Mouse (Mus musculus) splenic B cell, adult 2 months (primary cell): ENCODE results near the gene Rps9.
A peak's percentile ranks its signal among the peaks of the same experiment; 100 is the strongest.
"Not testable (repeated sequence)": the region's sequence is repeated elsewhere in the genome, so short reads cannot be mapped to it uniquely, and the experiment has no call there.

Experiments used
- DNase-seq: peaks from one replicate; pipeline ENCODE4 v3.0.0-alpha.2; 2011; ENCODE audit warnings: low read depth, low spot score
- H3K27me3 ChIP-seq: 2 replicates; pipeline ENCODE4 v1.6.1; 2012; ENCODE audit warnings: mild to moderate bottlenecking, low read length, moderate library complexity, mixed read lengths; ENCODE audit not compliant: control insufficient read depth, poor library complexity, insufficient read depth, severe bottlenecking
- H3K36me3 ChIP-seq: 2 replicates; pipeline ENCODE4 v1.6.1; 2012; ENCODE audit warnings: mild to moderate bottlenecking, low read length, moderate library complexity, mixed read lengths; ENCODE audit not compliant: control insufficient read depth, poor library complexity, insufficient read depth, severe bottlenecking

The Rps9 gene

GRCm38 (mm10) chr7:3691919-3692318, 11.9 kb upstream of the Rps9 start:
- Histone ChIP-seq H3K27me3 (no peaks in the 10 kb centered on the region), H3K36me3 (peaks cover 5% of the 10 kb centered on the region)
- DNase-seq = no peak

- H3K27me3 ChIP-seq = no peaks in the 10 kb centered on the region
- peaks cover 4% of the 10 kb centered on the region for H3K36me3 ChIP-seq
- no peak for DNase-seq
Observed at GRCm38 (mm10) chr7:3692382-3692986, 11.3 kb upstream of the Rps9 start, which contains the start of gene Tsen34. Gene Tsen34 (plus strand): TSS chr7:3692863.

DNA sequence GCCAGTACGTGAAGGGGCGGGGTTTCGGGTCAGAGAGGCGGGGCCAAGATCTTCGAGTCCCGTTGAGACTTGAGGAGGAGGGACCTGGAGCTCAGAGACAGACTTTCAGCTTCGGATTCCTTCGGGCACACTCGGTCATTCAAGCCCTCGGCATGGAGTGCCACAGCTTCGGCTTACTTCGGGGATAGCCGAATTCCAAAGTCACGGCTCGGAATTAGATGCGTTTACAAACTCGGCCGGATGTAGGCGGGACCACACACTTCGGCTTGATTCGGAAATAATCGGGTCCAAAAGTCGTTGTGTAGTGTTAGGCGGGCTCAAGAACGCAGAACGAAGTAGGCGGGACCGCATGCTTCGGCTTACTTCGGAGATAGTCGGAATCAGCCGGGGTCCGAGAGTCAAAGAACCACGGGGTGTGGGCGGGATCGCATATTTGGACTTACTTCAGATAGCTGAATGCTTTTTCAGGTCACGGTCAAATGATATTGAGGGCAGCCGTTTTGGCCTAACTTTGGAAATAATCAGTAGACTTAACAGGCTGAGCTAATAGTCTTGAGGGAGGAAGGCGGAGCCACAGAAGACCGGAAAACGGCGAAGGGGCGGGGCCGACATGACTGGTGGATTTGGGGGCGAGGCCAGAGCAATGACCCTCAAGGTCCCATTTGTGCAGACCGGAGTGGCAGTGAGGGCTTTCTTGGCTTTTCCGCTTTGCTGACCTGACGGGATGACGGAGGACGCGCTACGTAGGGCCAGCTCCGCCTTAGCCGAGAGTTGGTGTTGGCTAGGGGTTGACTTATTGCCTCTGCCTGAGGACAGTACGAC, 10.6 kb upstream of the Rps9 start, which contains the start of gene Mboat7:
Gene Mboat7, minus strand, starts transcription at position 537 of the 822 bp plus-strand sequence.
- no peaks in the 10 kb centered on the region for H3K27me3 ChIP-seq
- DNase-seq = peak; percentile 97

GRCm38 (mm10) chr7:3693809-3694075, 10.1 kb upstream of the Rps9 start:
- Histone ChIP-seq H3K36me3 (peaks cover 7% of the 10 kb centered on the region), H3K27me3 (no peaks in the 10 kb centered on the region)
- DNase-seq = no peak

More for the DNA sequence above, 10.6 kb upstream of the Rps9 start, which contains the start of gene Mboat7:
- H3K36me3 ChIP-seq = peaks cover 4% of the 10 kb centered on the region

GRCm38 (mm10) chr7:3694076-3694948, 9.5 kb upstream of the Rps9 start:
- peaks cover 7% of the 10 kb centered on the region for H3K36me3 ChIP-seq
- no peaks in the 10 kb centered on the region for H3K27me3 ChIP-seq
- DNase-seq = peak; percentile 89

DNA sequence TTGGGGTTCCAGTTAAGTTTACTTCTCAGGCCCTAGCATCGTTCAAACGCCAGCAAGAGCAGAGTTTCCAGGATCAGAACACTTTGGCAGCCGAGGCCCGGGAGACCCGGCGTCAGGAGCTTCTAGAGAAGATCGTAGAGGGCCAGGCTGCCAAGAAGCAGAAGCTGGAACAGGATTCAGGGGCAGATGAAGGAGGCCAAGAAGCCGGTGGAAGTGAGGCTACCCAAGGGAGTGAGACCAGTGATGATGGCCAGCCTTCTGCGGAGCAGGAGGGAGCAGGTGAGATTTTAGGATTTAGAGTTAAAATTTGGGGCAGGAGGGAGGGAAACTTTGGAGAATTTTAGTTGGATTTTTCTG, 8.9 kb upstream of the Rps9 start:
- DNase-seq, H3K36me3 ChIP-seq, H3K27me3 ChIP-seq: not testable (repeated sequence)

GRCm38 (mm10) chr7:3698471-3698870, 5.3 kb upstream of the Rps9 start:
- DNase-seq = no peak
- H3K36me3 ChIP-seq = peaks cover 4% of the 10 kb centered on the region
- no peaks in the 10 kb centered on the region for H3K27me3 ChIP-seq

GRCm38 (mm10) chr7:3703148-3703878, 480 bp upstream of the Rps9 start:
- H3K36me3 ChIP-seq = peaks cover 5% of the 10 kb centered on the region; the same call in 1 of the 2 replicates
- DNase-seq = peak; percentile 31
- H3K27me3 ChIP-seq = no peaks in the 10 kb centered on the region

DNA sequence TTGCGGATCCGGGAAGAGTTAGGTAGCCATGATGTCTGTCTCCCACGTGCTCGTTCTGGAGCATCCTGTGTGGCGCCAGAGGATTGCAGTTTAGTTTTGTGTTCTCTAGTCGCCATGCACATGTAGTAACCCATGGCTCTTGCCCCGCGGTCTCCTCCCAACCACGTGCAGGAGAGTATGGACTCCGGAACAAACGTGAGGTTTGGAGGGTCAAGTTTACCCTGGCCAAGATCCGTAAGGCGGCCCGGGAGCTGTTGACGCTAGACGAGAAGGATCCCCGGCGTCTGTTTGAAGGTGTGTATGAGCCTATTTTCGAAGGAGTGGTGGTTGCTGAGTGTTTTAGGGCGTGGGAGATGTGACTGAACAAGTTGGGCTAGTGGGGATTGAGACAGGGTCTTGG, 682 bp downstream of the Rps9 start:
- no peak for DNase-seq
- H3K36me3 ChIP-seq = peaks cover 2% of the 10 kb centered on the region; the same call in 1 of the 2 replicates
- H3K27me3 ChIP-seq = no peaks in the 10 kb centered on the region

DNA sequence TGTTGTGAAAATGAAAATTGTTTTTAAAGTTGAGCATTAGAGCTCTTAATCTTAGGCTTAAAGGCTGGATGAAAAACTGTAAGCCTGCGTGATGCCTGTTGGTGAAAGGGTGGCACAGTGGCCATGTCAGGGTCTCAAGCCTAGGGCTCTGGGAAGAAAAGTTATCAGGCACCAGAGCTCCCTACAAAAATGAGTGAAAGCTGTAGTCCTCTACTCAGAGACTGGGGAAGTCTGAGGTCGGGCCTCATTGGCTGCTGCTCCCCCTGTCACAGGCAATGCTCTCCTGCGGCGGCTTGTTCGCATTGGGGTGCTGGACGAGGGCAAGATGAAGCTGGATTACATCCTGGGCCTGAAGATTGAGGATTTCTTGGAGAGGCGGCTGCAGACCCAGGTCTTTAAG, 1.7 kb downstream of the Rps9 start:
- not testable (repeated sequence) for H3K27me3 ChIP-seq, DNase-seq, H3K36me3 ChIP-seq

DNA sequence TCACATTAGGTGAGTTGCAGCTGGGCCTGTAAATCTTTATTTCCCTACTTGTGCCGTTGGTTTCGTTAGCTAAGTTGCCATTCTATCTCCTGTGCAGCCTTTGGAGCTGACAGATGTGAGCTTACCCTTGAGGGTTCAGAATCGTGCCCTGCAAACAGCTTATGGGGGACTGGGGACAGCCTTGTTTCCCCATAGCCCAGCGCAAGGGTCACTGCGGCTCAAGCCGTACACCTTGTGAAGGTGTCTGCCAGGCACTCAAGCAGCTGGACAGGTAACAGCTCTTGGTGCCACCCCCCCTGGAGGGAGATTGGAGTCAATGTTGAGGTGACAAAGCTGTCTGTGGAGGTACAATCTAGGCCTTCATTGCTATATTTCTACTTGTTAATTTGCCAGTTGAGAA, 2.1 kb downstream of the Rps9 start:
- peaks cover 2% of the 10 kb centered on the region; the same call in 1 of the 2 replicates for H3K36me3 ChIP-seq
- H3K27me3 ChIP-seq = no peaks in the 10 kb centered on the region
- no peak for DNase-seq

DNA sequence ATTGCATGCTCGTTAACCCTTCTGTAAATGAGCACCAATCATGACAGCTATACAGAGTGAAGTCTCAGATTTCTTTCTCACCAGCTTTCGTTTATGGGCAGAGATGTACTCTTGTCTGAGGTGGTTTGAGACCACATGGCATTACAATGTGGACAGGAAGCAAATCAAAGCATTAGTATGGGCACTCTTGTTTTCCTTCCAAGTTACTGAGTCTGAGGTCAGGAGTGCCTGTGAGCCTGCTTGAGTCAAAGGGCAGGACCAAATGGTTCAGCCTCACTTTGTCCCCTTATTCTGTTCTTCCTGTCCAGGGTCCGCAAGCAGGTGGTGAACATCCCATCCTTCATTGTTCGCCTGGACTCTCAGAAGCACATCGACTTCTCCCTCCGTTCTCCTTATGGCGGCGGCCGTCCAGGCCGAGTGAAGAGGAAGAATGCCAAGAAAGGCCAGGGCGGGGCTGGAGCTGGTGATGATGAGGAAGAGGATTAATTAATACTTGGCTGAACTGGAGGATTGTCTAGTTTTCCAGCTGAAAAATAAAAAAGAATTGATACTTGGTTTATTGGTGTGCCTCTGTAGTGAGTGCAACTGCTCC, 2.6 kb downstream of the Rps9 start:
- H3K36me3 ChIP-seq = peaks cover 2% of the 10 kb centered on the region; the same call in 1 of the 2 replicates
- H3K27me3 ChIP-seq = no peaks in the 10 kb centered on the region
- no peak for DNase-seq

DNA sequence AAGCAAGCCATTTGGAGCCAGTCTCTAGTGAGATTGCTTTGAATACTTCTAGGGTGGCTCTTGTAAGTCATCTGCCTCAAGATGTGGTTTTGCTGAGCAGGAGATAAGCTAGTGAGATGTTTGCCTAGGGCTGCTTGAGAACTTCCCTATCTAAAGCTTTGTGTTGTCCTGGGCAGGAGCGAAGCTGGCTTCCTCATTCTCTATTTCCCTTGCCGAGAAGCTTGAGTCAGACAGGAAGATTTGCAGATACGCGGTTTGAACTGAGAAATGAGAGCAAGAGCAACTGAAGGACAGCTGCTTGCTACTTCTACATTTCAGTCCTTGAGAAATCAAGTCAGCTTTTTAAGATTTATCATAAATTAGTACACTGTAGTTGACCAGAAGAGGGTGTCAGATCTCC, 3.2 kb downstream of the Rps9 start:
- H3K36me3 ChIP-seq = peaks cover 3% of the 10 kb centered on the region; the same call in 1 of the 2 replicates
- no peaks in the 10 kb centered on the region for H3K27me3 ChIP-seq
- DNase-seq = peak; percentile 84
